Mouse (Mus musculus): ENCODE measurements around the gene A030014E15Rik. TPM values are rescaled to one million over a fixed set of nuclear protein-coding genes. Genes with fewer than 3 reads are reported as not detected.
"Not testable (repeated sequence)": the region's sequence is repeated elsewhere in the genome, so short reads cannot be mapped to it uniquely, and the experiment has no call there.

A030014E15Rik gene
- polyA plus RNA-seq, 1 experiment from 2014 or later: not detected

- WGBS: 100% methylated on average over 2 of the region's 2 CpGs
- not testable (repeated sequence) for H3K27ac ChIP-seq; H3K27me3 ChIP-seq (ENCODE audit: low read depth, poor library complexity, severe bottlenecking); H3K4me3 ChIP-seq; DNase-seq (ENCODE audit: low spot score); H3K9me3 ChIP-seq (replicated peaks); H3K36me3 ChIP-seq; H3K4me1 ChIP-seq
Observed at GRCm38 (mm10) chr1:82946029-82946428, 21.3 kb downstream of the A030014E15Rik start.

- H3K9me3 ChIP-seq (replicated peaks): no peaks in the 10 kb centered on the region
- no peak for DNase-seq (ENCODE audit: low spot score)
- H3K4me3 ChIP-seq: no peak overlapping the region
- no peaks in the 10 kb centered on the region for H3K4me1 ChIP-seq
- H3K27ac ChIP-seq: no peak overlapping the region
- 86% methylated on average over 2 of the region's 2 CpGs for WGBS
- no peaks in the 10 kb centered on the region for H3K36me3 ChIP-seq
- no peaks in the 10 kb centered on the region for H3K27me3 ChIP-seq (ENCODE audit: low read depth, poor library complexity, severe bottlenecking)
Observed at GRCm38 (mm10) chr1:82948601-82949000, 23.9 kb downstream of the A030014E15Rik start.

- H3K27ac ChIP-seq; H3K4me1 ChIP-seq; H3K4me3 ChIP-seq; H3K9me3 ChIP-seq (replicated peaks); H3K27me3 ChIP-seq (ENCODE audit: low read depth, poor library complexity, severe bottlenecking); H3K36me3 ChIP-seq; DNase-seq (ENCODE audit: low spot score): not testable (repeated sequence)
Observed at GRCm38 (mm10) chr1:82955913-82956312, 31.2 kb downstream of the A030014E15Rik start, which contains the start of gene Gm7544. Gm7544 (minus strand) TSS chr1:82956013.

- H3K4me1 ChIP-seq: no peaks in the 10 kb centered on the region
- no peak for DNase-seq (ENCODE audit: low spot score)
- no peak within 1 kb of the TSS for H3K4me3 ChIP-seq
- H3K9me3 ChIP-seq (replicated peaks): no peaks in the 10 kb centered on the region; the same call in 1 of the 2 replicates
- H3K36me3 ChIP-seq: no peaks in the 10 kb centered on the region
- WGBS: 95% methylated on average over 11 of the region's 11 CpGs
- H3K27ac ChIP-seq: no peak within 1 kb of the TSS
- no peaks in the 10 kb centered on the region for H3K27me3 ChIP-seq (ENCODE audit: low read depth, poor library complexity, severe bottlenecking)
Observed at GRCm38 (mm10) chr1:82959870-82960385, 35.2 kb downstream of the A030014E15Rik start, which contains the start of gene Gm47955. Gm47955 (plus strand) TSS chr1:82960286.

GRCm38 (mm10) chr1:82966413-82966812 is 41.7 kb downstream of the A030014E15Rik start:
- Histone ChIP-seq H3K36me3 (no peaks in the 10 kb centered on the region), H3K4me3 (no peak overlapping the region), H3K27me3 (ENCODE audit: low read depth, poor library complexity, severe bottlenecking) (no peaks in the 10 kb centered on the region), H3K9me3 (replicated peaks) (no peaks in the 10 kb centered on the region), H3K4me1 (no peaks in the 10 kb centered on the region), H3K27ac (no peak overlapping the region)
- WGBS: 81% methylated on average over 3 of the region's 3 CpGs
- no peak for DNase-seq (ENCODE audit: low spot score)

- Histone ChIP-seq H3K4me1 (no peaks in the 10 kb centered on the region), H3K36me3 (no peaks in the 10 kb centered on the region), H3K27me3 (ENCODE audit: low read depth, poor library complexity, severe bottlenecking) (no peaks in the 10 kb centered on the region), H3K4me3 (no peak overlapping the region), H3K9me3 (replicated peaks) (no peaks in the 10 kb centered on the region), H3K27ac (no peak overlapping the region)
- no peak for DNase-seq (ENCODE audit: low spot score)
- 58% methylated on average over 4 of the region's 4 CpGs for WGBS
Observed at GRCm38 (mm10) chr1:82972046-82972445, 47.3 kb downstream of the A030014E15Rik start.

- Histone ChIP-seq H3K27me3 (ENCODE audit: low read depth, poor library complexity, severe bottlenecking) (no peaks in the 10 kb centered on the region), H3K9me3 (replicated peaks) (no peaks in the 10 kb centered on the region), H3K27ac (no peak overlapping the region), H3K36me3 (no peaks in the 10 kb centered on the region), H3K4me1 (no peaks in the 10 kb centered on the region), H3K4me3 (no peak overlapping the region)
- 88% methylated on average over 1 of the region's 1 CpGs for WGBS
- DNase-seq (ENCODE audit: low spot score): no peak
Observed at GRCm38 (mm10) chr1:82973244-82973643, 48.5 kb downstream of the A030014E15Rik start.

GRCm38 (mm10) chr1:82973901-82974300 is 49.2 kb downstream of the A030014E15Rik start:
- no peaks in the 10 kb centered on the region for H3K9me3 ChIP-seq (replicated peaks)
- no peak for DNase-seq (ENCODE audit: low spot score)
- H3K4me1 ChIP-seq: no peaks in the 10 kb centered on the region
- 74% methylated on average over 6 of the region's 6 CpGs for WGBS
- H3K27me3 ChIP-seq (ENCODE audit: low read depth, poor library complexity, severe bottlenecking): no peaks in the 10 kb centered on the region
- no peaks in the 10 kb centered on the region for H3K36me3 ChIP-seq
- no peak overlapping the region for H3K4me3 ChIP-seq
- H3K27ac ChIP-seq: no peak overlapping the region

GRCm38 (mm10) chr1:82974342-82974741 is 49.6 kb downstream of the A030014E15Rik start:
- WGBS: 88% methylated on average over 9 of the region's 9 CpGs
- no peak for DNase-seq (ENCODE audit: low spot score)

More at GRCm38 (mm10) chr1:82974342-82974741, 49.6 kb downstream of the A030014E15Rik start:
- H3K4me1 ChIP-seq: no peaks in the 10 kb centered on the region
- no peaks in the 10 kb centered on the region for H3K27me3 ChIP-seq (ENCODE audit: low read depth, poor library complexity, severe bottlenecking)
- H3K9me3 ChIP-seq (replicated peaks): no peaks in the 10 kb centered on the region
- H3K27ac ChIP-seq: no peak overlapping the region
- H3K36me3 ChIP-seq: no peaks in the 10 kb centered on the region
- no peak overlapping the region for H3K4me3 ChIP-seq

Other genes with a start within 250 kb of the A030014E15Rik start
- 182 and 216 TPM in 2 replicates for gene Mff, start 200.0 kb upstream of the A030014E15Rik start, polyA plus RNA-seq (2016; fragmentation: Nextera tagmentation; extraction: Ambion mirVana)
- gene Tm4sf20, start 156.5 kb upstream of the A030014E15Rik start, polyA plus RNA-seq (2016; fragmentation: Nextera tagmentation; extraction: Ambion mirVana): 0.25 TPM in 1 of 2 replicates, not detected in the other
- gene Gm47791, start 153.7 kb upstream of the A030014E15Rik start, polyA plus RNA-seq (2016; fragmentation: Nextera tagmentation; extraction: Ambion mirVana): not detected in 2 replicates
- 26.9 and 30.5 TPM in 2 replicates for gene Agfg1, start 85.4 kb upstream of the A030014E15Rik start, polyA plus RNA-seq (2016; fragmentation: Nextera tagmentation; extraction: Ambion mirVana)
- 0.19 TPM in 1 of 2 replicates, not detected in the other for gene A030005L19Rik, start 11.6 kb upstream of the A030014E15Rik start, polyA plus RNA-seq (2016; fragmentation: Nextera tagmentation; extraction: Ambion mirVana)
- not detected in 2 replicates for gene Gm6217, start 6.5 kb downstream of the A030014E15Rik start, polyA plus RNA-seq (2016; fragmentation: Nextera tagmentation; extraction: Ambion mirVana)
- not detected in 2 replicates for gene A030003K21Rik, start 18.5 kb downstream of the A030014E15Rik start, polyA plus RNA-seq (2016; fragmentation: Nextera tagmentation; extraction: Ambion mirVana)
- not detected in 2 replicates for gene Gm7544, start 31.1 kb downstream of the A030014E15Rik start, polyA plus RNA-seq (2016; fragmentation: Nextera tagmentation; extraction: Ambion mirVana)
- gene Gm47955, start 35.4 kb downstream of the A030014E15Rik start, polyA plus RNA-seq (2016; fragmentation: Nextera tagmentation; extraction: Ambion mirVana): not detected in 2 replicates
- not detected in 2 replicates for gene Gm47959, start 75.6 kb downstream of the A030014E15Rik start, polyA plus RNA-seq (2016; fragmentation: Nextera tagmentation; extraction: Ambion mirVana)
- 0.33 and 0.45 TPM in 2 replicates for gene Slc19a3, start 113.5 kb downstream of the A030014E15Rik start, polyA plus RNA-seq (2016; fragmentation: Nextera tagmentation; extraction: Ambion mirVana)
- not detected in 2 replicates for gene Krtap28-10, start 117.6 kb downstream of the A030014E15Rik start, polyA plus RNA-seq (2016; fragmentation: Nextera tagmentation; extraction: Ambion mirVana)
- not detected in 2 replicates for gene Gm47969, start 120.0 kb downstream of the A030014E15Rik start, polyA plus RNA-seq (2016; fragmentation: Nextera tagmentation; extraction: Ambion mirVana)
- gene A030005K14Rik, start 134.5 kb downstream of the A030014E15Rik start, polyA plus RNA-seq (2016; fragmentation: Nextera tagmentation; extraction: Ambion mirVana): not detected in 2 replicates
- gene Krtap28-13, start 136.0 kb downstream of the A030014E15Rik start, polyA plus RNA-seq (2016; fragmentation: Nextera tagmentation; extraction: Ambion mirVana): not detected in 2 replicates
- gene Ccl20, start 191.8 kb downstream of the A030014E15Rik start, polyA plus RNA-seq (2016; fragmentation: Nextera tagmentation; extraction: Ambion mirVana): not detected in 2 replicates
- not detected in 2 replicates for gene Daw1, start 234.8 kb downstream of the A030014E15Rik start, polyA plus RNA-seq (2016; fragmentation: Nextera tagmentation; extraction: Ambion mirVana)